Mouse (Mus musculus) intestine, postnatal 0 days (tissue): ENCODE results near the gene Zkscan16. TPM values are rescaled to one million over a fixed set of nuclear protein-coding genes. Genes with fewer than 3 reads are reported as not detected.

Experiments used
- ATAC-seq: fragments of 200-750 bp; cut with Nextera tagmentation; 2 replicates; pipeline ENCODE4 v1.8.0; 2017; ENCODE audit warnings: mild to moderate bottlenecking, moderate TSS enrichment, moderate library complexity
- H3K27ac ChIP-seq: fragments of 300-500 bp; sonication (generic); 2 replicates; pipeline ENCODE4 v1.5.1; 2014; ENCODE audit warnings: mild to moderate bottlenecking, low read depth, low read length, moderate library complexity
- H3K27me3 ChIP-seq: fragments of 300-500 bp; sonication (generic); replicated peaks from 2 replicates; pipeline ENCODE4 v1.6.1; 2014; ENCODE audit warnings: low read length, mixed read lengths; ENCODE audit not compliant: control insufficient read depth, insufficient read depth
- H3K36me3 ChIP-seq: fragments of 300-500 bp; sonication (generic); 2 replicates; pipeline ENCODE4 v1.6.1; 2014; ENCODE audit warnings: mild to moderate bottlenecking, moderate library complexity; ENCODE audit not compliant: control insufficient read depth, insufficient read depth
- H3K4me1 ChIP-seq: fragments of 300-500 bp; sonication (generic); replicated peaks from 2 replicates; pipeline ENCODE4 v1.6.1; 2014; ENCODE audit warnings: antibody characterized with exemption, low read length, mixed read lengths; ENCODE audit not compliant: control insufficient read depth, insufficient read depth
- H3K4me2 ChIP-seq: fragments of 300-500 bp; sonication (generic); replicated peaks from 2 replicates; pipeline ENCODE4 v1.6.1; 2014; ENCODE audit warnings: low read depth, mild to moderate bottlenecking, moderate library complexity
- H3K4me3 ChIP-seq: fragments of 300-500 bp; sonication (generic); 2 replicates; pipeline ENCODE4 v1.5.1; 2014; ENCODE audit warnings: low read depth, low read length
- H3K9ac ChIP-seq: fragments of 300-500 bp; sonication (generic); 2 replicates; pipeline ENCODE4 v1.6.1; 2014; ENCODE audit warnings: mild to moderate bottlenecking, low read depth, low read length
- H3K9me3 ChIP-seq: fragments of 300-500 bp; sonication (generic); 2 replicates; pipeline ENCODE4 v1.6.1; 2016; ENCODE audit warnings: mixed run types; ENCODE audit not compliant: control insufficient read depth
- CTCF ChIP-seq: sonication (generic); IDR thresholded peaks from 2 replicates; pipeline ENCODE4 v1.5.1; 2016; ENCODE audit warnings: low read depth, mild to moderate bottlenecking, control low read depth, antibody characterized with exemption, moderate library complexity
- WGBS: fragments of 180-500 bp; shearing (Covaris S2); extraction: QIAGEN DNeasy Blood & Tissue Kit; methylation state at CpG from one replicate; pipeline ENCODE4 v1.1.7; 2014; 5-methylcytosine and 5-hydroxymethylcytosine counted together
- polyA plus RNA-seq: library from polyadenylated mRNA; unstranded; fragments of >200 nt; fragmentation: Nextera tagmentation; extraction: Ambion mirVana; gene quantifications from 2 replicates; pipeline ENCODE4 v1.2.1, GENCODE M21; 2015

Zkscan16 gene
- polyA plus RNA-seq, 1 experiment from 2014 or later = 0.04 TPM

- H3K9ac ChIP-seq = peak overlapping the region; percentile 98
- no peak for TF ChIP-seq CTCF
- peak overlapping the region; percentile 99 for H3K27ac ChIP-seq
- H3K36me3 ChIP-seq = no peaks in the 10 kb centered on the region
- no peaks in the 10 kb centered on the region for H3K27me3 ChIP-seq
- 0 out of 2 replicates have a peak, but pooled peaks cover 7% of the 10 kb centered on the region for H3K4me1 ChIP-seq
- no peaks in the 10 kb centered on the region for H3K9me3 ChIP-seq
- WGBS = under 1% methylated on average over 55 of the region's 56 CpGs
- peak; percentile 37 for ATAC-seq
- peak overlapping the region; percentile 77 for H3K4me3 ChIP-seq
- H3K4me2 ChIP-seq = peak overlapping the region; percentile 76
Measured at GRCm38 (mm10) chr4:58911069-58911830, 32.2 kb upstream of the Zkscan16 start.

- H3K27ac ChIP-seq = peak overlapping the region; percentile 99
- ATAC-seq = peak; percentile 57
- H3K4me3 ChIP-seq = peak overlapping the region; percentile 77
- 0 out of 2 replicates have a peak, but pooled peaks cover 7% of the 10 kb centered on the region for H3K4me1 ChIP-seq
- H3K4me2 ChIP-seq = peak overlapping the region; percentile 76
- H3K27me3 ChIP-seq = no peaks in the 10 kb centered on the region
- under 1% methylated on average over 107 of the region's 126 CpGs for WGBS
- no peak for TF ChIP-seq CTCF
- H3K9me3 ChIP-seq = no peaks in the 10 kb centered on the region
- H3K9ac ChIP-seq = peak overlapping the region; percentile 98
- no peaks in the 10 kb centered on the region for H3K36me3 ChIP-seq
Measured at GRCm38 (mm10) chr4:58911831-58912628, 31.4 kb upstream of the Zkscan16 start.

- peak within 1 kb of the TSS; percentile 76 for H3K4me2 ChIP-seq
- no peaks in the 10 kb centered on the region for H3K27me3 ChIP-seq
- TF ChIP-seq CTCF = no peak
- H3K9ac ChIP-seq = peak within 1 kb of the TSS; percentile 98
- 0 out of 2 replicates have a peak, but pooled peaks cover 7% of the 10 kb centered on the region for H3K4me1 ChIP-seq
- H3K4me3 ChIP-seq = peak within 1 kb of the TSS; percentile 77
- peak; percentile 35 for ATAC-seq
- H3K27ac ChIP-seq = peak within 1 kb of the TSS; percentile 99
- WGBS = 3% methylated on average over 42 of the region's 43 CpGs
- no peaks in the 10 kb centered on the region for H3K36me3 ChIP-seq
- no peaks in the 10 kb centered on the region for H3K9me3 ChIP-seq
Measured at GRCm38 (mm10) chr4:58912629-58913335, 30.6 kb upstream of the Zkscan16 start, which contains the start of gene Ecpas. Gene Ecpas, minus strand, starts transcription at chr4:58912749.

GRCm38 (mm10) chr4:58913336-58914026 is 29.9 kb upstream of the Zkscan16 start:
- peak overlapping the region; percentile 76 for H3K4me2 ChIP-seq
- H3K4me3 ChIP-seq = no peak overlapping the region
- ATAC-seq = peak; percentile 80
- WGBS = 13% methylated on average over 3 of the region's 3 CpGs
- H3K4me1 ChIP-seq = 0 out of 2 replicates have a peak, but pooled peaks cover 7% of the 10 kb centered on the region
- peak overlapping the region; percentile 99 for H3K27ac ChIP-seq
- H3K9ac ChIP-seq = no peak overlapping the region
- H3K27me3 ChIP-seq = no peaks in the 10 kb centered on the region
- H3K36me3 ChIP-seq = no peaks in the 10 kb centered on the region
- H3K9me3 ChIP-seq = no peaks in the 10 kb centered on the region
- TF ChIP-seq CTCF = no peak

GRCm38 (mm10) chr4:58915081-58915826 is 28.2 kb upstream of the Zkscan16 start:
- Histone ChIP-seq H3K27me3 (no peaks in the 10 kb centered on the region), H3K4me2 (no peak overlapping the region), H3K36me3 (no peaks in the 10 kb centered on the region), H3K4me3 (no peak overlapping the region), H3K9ac (no peak overlapping the region), H3K4me1 (0 out of 2 replicates have a peak, but pooled peaks cover 6% of the 10 kb centered on the region), H3K27ac (no peak overlapping the region), H3K9me3 (no peaks in the 10 kb centered on the region)
- TF ChIP-seq CTCF = no peak
- no peak for ATAC-seq
- WGBS = 70% methylated on average over 8 of the region's 8 CpGs
